Mouse (Mus musculus): ENCODE results near the gene Zic4. TPM values are rescaled to one million over a fixed set of nuclear protein-coding genes. Genes with fewer than 3 reads are reported as not detected.

The Zic4 gene
- polyA plus RNA-seq, 1 experiment from 2014 or later, result not detected

DNA sequence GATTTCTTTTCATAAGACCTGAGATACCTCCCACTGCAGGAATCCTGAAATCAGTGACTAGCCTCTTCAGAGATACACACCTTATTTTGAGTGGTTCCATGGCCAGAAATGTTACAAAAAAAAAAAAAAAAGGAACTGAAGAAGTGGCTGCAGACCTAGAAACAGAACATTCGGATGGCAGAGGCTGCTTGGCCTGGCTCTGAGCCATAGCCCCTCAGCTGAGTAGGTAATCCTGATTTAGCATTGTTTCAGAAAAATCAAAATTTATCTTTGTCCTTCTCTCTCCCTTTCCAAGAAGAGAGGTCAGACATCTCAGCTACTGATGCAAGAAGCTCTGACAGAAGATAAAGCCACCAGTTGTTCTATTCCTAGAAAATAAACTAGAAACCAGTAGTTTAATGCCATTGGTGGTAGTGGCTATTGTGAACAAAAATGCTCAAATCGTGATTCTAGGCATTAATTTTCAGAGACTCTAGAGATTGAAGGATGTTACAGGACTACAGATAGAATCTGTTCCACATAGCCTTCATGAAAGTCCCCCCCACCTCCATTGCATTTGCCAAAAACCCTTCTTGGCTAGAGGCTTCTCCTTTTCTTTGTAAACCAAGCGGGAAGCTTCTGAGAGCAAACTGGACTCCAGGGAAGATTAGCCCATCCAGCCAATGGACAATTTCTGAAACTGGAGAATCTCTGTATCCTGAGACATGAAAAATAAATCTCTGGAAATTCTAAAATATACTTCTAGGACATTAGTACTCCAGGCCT is 11.8 kb downstream of the Zic4 start:
- H3K27me3 ChIP-seq (replicated peaks; ENCODE audit: control insufficient read depth, insufficient read depth, low read length), result peaks cover 92% of the 10 kb centered on the region
- H3K4me2 ChIP-seq, result no peak overlapping the region
- no peak overlapping the region for H3K27ac ChIP-seq (ENCODE audit: low read depth, low read length)
- 24% methylated on average over 3 of the region's 3 CpGs for WGBS
- peak; percentile 14 for DNase-seq (ENCODE audit: low spot score)
- H3K4me1 ChIP-seq (replicated peaks; ENCODE audit: control insufficient read depth, insufficient read depth, low read length), result no peaks in the 10 kb centered on the region
- no peak for ATAC-seq (replicated peaks; ENCODE audit: low FRiP score)
- no peaks in the 10 kb centered on the region for H3K36me3 ChIP-seq (ENCODE audit: control insufficient read depth, insufficient read depth, low read length)
- no peak overlapping the region for H3K4me3 ChIP-seq (ENCODE audit: low read depth, low read length)
- no peaks in the 10 kb centered on the region for H3K9me3 ChIP-seq (ENCODE audit: control insufficient read depth, low read length)
- no peak overlapping the region for H3K9ac ChIP-seq (ENCODE audit: low read depth, low read length)

DNA sequence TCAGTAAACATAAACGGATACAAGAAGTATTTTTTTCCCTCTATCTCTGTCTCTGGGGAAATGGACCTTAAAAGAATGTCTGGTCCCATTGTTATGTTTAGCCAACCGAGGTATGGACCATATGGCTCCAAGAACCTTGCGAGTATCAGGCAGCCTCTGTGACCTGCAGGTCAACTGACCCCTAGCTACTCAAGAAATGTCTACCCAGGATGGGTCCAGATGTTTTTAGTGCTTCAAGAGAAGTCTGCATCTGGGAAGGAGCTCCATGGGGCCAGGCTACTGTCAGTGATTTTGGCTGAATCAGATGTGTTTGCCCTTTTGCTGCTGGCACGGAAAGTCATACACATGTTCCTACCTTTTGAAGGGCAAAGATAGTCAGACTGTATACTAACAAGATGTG is 12.5 kb downstream of the Zic4 start:
- no peak for ATAC-seq (replicated peaks; ENCODE audit: low FRiP score)
- no peaks in the 10 kb centered on the region for H3K36me3 ChIP-seq (ENCODE audit: control insufficient read depth, insufficient read depth, low read length)
- no peak overlapping the region for H3K27ac ChIP-seq (ENCODE audit: low read depth, low read length)
- DNase-seq (ENCODE audit: low spot score), result peak; percentile 22
- 19% methylated on average over 4 of the region's 4 CpGs for WGBS
- no peaks in the 10 kb centered on the region for H3K4me1 ChIP-seq (replicated peaks; ENCODE audit: control insufficient read depth, insufficient read depth, low read length)
- H3K4me2 ChIP-seq, result no peak overlapping the region
- no peak overlapping the region for H3K9ac ChIP-seq (ENCODE audit: low read depth, low read length)
- peaks cover 92% of the 10 kb centered on the region for H3K27me3 ChIP-seq (replicated peaks; ENCODE audit: control insufficient read depth, insufficient read depth, low read length)
- H3K9me3 ChIP-seq (ENCODE audit: control insufficient read depth, low read length), result no peaks in the 10 kb centered on the region
- H3K4me3 ChIP-seq (ENCODE audit: low read depth, low read length), result no peak overlapping the region

DNA sequence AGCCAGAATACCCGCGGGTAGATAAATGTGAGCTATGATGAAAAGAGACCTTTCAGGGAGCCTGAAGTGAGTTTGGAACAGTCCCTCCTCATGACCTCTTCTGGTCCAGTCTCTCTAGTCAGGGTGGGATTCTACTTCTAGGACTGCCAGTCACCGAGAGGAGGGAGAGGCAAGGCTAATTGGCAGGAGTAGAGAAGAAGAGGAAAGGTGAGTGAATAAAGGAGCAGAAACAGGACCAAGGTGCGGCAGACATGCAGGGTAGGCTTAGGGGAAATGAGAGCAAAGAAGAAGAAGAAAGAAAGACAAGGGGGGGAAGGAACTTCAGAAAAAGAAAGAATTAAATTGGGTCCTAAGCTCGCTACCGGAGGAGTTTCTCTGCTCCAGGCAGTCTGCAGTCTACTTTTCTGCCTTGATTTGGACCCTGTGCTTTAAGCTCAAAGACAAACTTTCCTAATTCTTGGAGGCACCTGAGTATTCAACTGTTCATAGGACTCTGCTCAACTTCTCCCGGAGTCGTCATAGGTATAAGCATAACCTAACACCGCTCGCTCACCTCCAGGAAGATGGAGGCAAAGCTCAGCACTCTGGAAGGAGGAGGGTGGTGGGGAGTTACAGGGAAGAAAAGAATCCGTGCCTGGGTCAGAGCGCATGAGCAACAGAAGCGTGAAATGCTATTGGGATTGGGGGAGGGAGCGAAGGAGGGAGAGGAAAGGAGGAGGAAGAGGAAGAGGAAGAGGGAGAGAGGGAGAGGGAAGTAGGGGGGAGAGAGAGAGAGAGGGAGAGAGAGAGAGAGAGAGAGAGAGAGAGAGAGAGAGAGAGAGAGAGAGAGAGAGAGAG is 15.0 kb downstream of the Zic4 start:
- Histone ChIP-seq H3K27me3 (replicated peaks; ENCODE audit: control insufficient read depth, insufficient read depth, low read length) (peaks cover 93% of the 10 kb centered on the region), H3K4me2 (no peak overlapping the region), H3K9me3 (ENCODE audit: control insufficient read depth, low read length) (no peaks in the 10 kb centered on the region), H3K27ac (ENCODE audit: low read depth, low read length) (no peak overlapping the region), H3K36me3 (ENCODE audit: control insufficient read depth, insufficient read depth, low read length) (no peaks in the 10 kb centered on the region), H3K9ac (ENCODE audit: low read depth, low read length) (no peak overlapping the region), H3K4me3 (ENCODE audit: low read depth, low read length) (no peak overlapping the region), H3K4me1 (replicated peaks; ENCODE audit: control insufficient read depth, insufficient read depth, low read length) (no peaks in the 10 kb centered on the region)
- ATAC-seq (replicated peaks; ENCODE audit: low FRiP score) (no peak), DNase-seq (ENCODE audit: low spot score) (peak; percentile 23)
- WGBS, result 4% methylated on average over 14 of the region's 14 CpGs

DNA sequence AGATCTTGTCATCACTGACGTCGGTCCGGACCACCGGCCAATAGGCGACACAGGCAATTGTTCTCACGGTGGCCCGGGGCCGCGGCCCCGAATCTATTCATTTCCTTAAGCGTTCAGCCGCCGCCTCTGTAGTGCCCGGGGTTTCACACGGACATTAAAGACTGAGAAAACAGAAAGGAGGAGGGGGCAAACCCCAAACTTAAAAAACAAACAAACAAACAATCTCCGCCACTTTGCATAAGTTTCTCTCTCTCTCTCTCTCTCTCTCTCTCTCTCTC is 15.6 kb downstream of the Zic4 start:
- Histone ChIP-seq H3K9ac (ENCODE audit: low read depth, low read length) (no peak overlapping the region), H3K9me3 (ENCODE audit: control insufficient read depth, low read length) (no peaks in the 10 kb centered on the region), H3K4me1 (replicated peaks; ENCODE audit: control insufficient read depth, insufficient read depth, low read length) (no peaks in the 10 kb centered on the region), H3K4me3 (ENCODE audit: low read depth, low read length) (no peak overlapping the region), H3K27ac (ENCODE audit: low read depth, low read length) (no peak overlapping the region), H3K4me2 (no peak overlapping the region), H3K36me3 (ENCODE audit: control insufficient read depth, insufficient read depth, low read length) (no peaks in the 10 kb centered on the region), H3K27me3 (replicated peaks; ENCODE audit: control insufficient read depth, insufficient read depth, low read length) (peaks cover 94% of the 10 kb centered on the region)
- ATAC-seq (replicated peaks; ENCODE audit: low FRiP score) (no peak), DNase-seq (ENCODE audit: low spot score) (peak; percentile 23)
- 1% methylated on average over 16 of the region's 16 CpGs for WGBS

DNA sequence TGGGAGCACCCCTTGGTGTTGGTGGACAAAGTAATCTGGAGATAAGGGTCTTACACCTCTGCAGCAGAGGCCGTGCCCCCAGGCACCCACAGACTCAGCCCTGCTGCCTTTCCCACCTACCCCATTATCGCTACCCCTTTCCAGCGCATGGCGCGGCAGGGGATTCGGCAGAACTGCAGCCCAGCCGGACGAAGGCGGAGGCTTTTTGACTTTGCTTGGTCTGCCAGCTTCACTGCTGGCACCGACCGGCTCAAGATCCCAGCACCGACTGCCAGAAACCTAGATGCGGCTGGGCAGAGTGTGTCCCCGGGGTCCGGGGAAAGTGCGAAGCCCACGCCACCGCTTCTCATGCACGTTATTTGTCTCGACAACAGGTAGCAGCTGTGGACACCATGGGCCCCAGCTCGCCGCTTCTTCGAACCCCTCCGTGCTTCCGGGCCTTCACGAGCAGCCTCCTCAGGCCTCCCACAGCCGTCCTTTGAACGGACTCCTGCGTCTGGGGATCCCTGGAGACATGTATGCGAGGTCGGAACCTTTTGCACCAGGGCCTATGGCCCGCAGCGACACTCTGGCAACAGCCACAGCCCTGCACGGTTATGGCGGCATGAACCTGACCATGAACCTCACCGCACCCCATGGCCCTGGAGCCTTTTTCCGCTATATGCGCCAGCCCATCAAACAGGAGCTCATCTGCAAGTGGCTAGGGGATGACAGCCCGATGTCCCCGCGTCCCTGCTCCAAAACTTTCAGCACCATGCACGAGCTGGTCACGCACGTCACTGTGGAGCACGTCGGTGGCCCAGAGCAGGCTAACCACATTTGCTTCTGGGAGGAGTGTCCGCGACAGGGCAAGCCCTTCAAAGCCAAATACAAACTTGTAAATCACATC is 16.4 kb downstream of the Zic4 start:
- H3K4me3 ChIP-seq (ENCODE audit: low read depth, low read length), result no peak overlapping the region
- H3K4me1 ChIP-seq (replicated peaks; ENCODE audit: control insufficient read depth, insufficient read depth, low read length), result no peaks in the 10 kb centered on the region
- 3% methylated on average over 48 of the region's 48 CpGs for WGBS
- no peaks in the 10 kb centered on the region for H3K36me3 ChIP-seq (ENCODE audit: control insufficient read depth, insufficient read depth, low read length)
- no peak overlapping the region for H3K9ac ChIP-seq (ENCODE audit: low read depth, low read length)
- ATAC-seq (replicated peaks; ENCODE audit: low FRiP score) (no peak), DNase-seq (ENCODE audit: low spot score) (peak; percentile 32)
- no peaks in the 10 kb centered on the region for H3K9me3 ChIP-seq (ENCODE audit: control insufficient read depth, low read length)
- H3K27ac ChIP-seq (ENCODE audit: low read depth, low read length), result no peak overlapping the region
- H3K27me3 ChIP-seq (replicated peaks; ENCODE audit: control insufficient read depth, insufficient read depth, low read length), result peaks cover 98% of the 10 kb centered on the region
- no peak overlapping the region for H3K4me2 ChIP-seq

DNA sequence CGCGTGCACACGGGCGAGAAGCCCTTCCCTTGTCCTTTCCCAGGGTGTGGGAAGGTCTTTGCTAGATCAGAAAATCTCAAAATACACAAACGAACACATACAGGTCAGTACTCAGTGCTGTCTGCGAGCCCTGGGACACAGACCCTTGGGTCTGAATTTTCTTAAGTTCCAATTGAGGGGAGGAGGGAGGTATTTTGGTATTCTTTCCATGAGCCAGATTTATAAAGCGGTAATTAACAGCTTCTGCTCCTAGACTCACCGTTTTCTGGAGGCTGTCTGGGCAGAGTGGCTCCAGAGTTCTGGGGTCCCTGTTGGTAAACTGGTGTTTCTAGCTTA is 17.1 kb downstream of the Zic4 start:
- WGBS, result under 1% methylated on average over 8 of the region's 8 CpGs
- Histone ChIP-seq H3K9ac (ENCODE audit: low read depth, low read length) (no peak overlapping the region), H3K36me3 (ENCODE audit: control insufficient read depth, insufficient read depth, low read length) (no peaks in the 10 kb centered on the region), H3K9me3 (ENCODE audit: control insufficient read depth, low read length) (no peaks in the 10 kb centered on the region), H3K27me3 (replicated peaks; ENCODE audit: control insufficient read depth, insufficient read depth, low read length) (peaks cover 98% of the 10 kb centered on the region), H3K4me2 (no peak overlapping the region), H3K4me1 (replicated peaks; ENCODE audit: control insufficient read depth, insufficient read depth, low read length) (no peaks in the 10 kb centered on the region), H3K4me3 (ENCODE audit: low read depth, low read length) (no peak overlapping the region), H3K27ac (ENCODE audit: low read depth, low read length) (no peak overlapping the region)
- DNase-seq (ENCODE audit: low spot score), result no peak
- no peak for ATAC-seq (replicated peaks; ENCODE audit: low FRiP score)

DNA sequence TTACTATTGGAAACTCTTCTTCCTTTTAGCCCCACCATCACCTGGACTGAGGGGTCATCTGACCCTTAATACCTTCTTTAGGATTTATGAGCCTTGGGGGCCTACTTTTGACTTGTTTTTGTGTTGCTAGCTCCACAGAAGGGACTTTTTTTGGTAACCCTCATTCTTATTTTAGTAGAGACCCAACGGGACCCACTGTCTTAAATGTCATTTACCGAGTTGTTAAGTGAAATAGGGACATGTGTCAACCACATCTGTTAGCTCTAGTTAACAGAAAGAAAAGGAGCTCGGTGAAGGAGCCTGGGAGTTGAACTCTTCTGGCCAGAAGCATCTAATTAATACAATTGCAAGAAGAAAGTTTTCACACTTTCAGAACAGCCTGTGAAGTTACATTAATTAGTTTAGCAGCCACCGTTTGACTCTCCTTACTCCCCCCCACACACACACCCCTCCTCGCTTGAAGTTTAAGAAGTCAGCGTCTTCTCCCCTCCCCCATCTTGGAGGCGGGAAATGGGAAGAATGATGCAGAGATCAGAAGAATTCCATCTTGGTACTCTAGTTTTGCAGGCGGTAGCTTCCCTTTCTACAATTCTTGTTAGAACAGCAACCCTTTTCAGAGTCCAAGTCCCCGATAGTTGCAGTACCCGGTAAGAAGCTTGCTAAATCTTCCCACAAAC is 17.7 kb downstream of the Zic4 start:
- Histone ChIP-seq H3K4me1 (replicated peaks; ENCODE audit: control insufficient read depth, insufficient read depth, low read length) (no peaks in the 10 kb centered on the region), H3K9ac (ENCODE audit: low read depth, low read length) (no peak overlapping the region), H3K27ac (ENCODE audit: low read depth, low read length) (no peak overlapping the region), H3K9me3 (ENCODE audit: control insufficient read depth, low read length) (no peaks in the 10 kb centered on the region), H3K4me3 (ENCODE audit: low read depth, low read length) (no peak overlapping the region), H3K36me3 (ENCODE audit: control insufficient read depth, insufficient read depth, low read length) (no peaks in the 10 kb centered on the region), H3K27me3 (replicated peaks; ENCODE audit: control insufficient read depth, insufficient read depth, low read length) (peaks cover 99% of the 10 kb centered on the region), H3K4me2 (no peak overlapping the region)
- DNase-seq (ENCODE audit: low spot score), result peak; percentile 27
- ATAC-seq (replicated peaks; ENCODE audit: low FRiP score), result no peak
- 3% methylated on average over 10 of the region's 10 CpGs for WGBS

DNA sequence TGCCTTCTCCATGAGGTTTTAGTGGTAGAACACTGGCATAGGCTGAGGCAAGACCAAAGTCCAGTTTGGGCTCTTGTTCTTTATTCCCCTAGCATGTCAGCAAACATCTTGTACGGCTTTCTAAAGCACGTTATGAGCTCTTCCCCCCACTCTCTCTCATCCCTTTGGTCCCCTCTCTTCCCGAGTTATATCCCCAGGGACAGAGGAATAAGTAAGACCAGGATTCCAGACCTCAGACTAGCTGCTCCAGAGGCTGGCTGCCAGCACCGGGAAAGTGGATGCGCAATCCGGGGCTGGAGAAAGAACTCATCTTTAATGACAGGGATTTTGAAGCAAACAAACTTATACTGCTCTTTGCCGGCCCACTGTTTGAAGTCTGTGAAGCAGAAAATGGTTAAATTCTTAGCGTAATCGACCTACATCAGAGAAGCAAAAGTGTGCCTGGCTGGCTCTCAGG is 18.3 kb downstream of the Zic4 start:
- H3K27ac ChIP-seq (ENCODE audit: low read depth, low read length), result no peak overlapping the region
- no peaks in the 10 kb centered on the region for H3K9me3 ChIP-seq (ENCODE audit: control insufficient read depth, low read length)
- no peak overlapping the region for H3K4me3 ChIP-seq (ENCODE audit: low read depth, low read length)
- H3K36me3 ChIP-seq (ENCODE audit: control insufficient read depth, insufficient read depth, low read length), result no peaks in the 10 kb centered on the region
- H3K4me2 ChIP-seq, result no peak overlapping the region
- H3K9ac ChIP-seq (ENCODE audit: low read depth, low read length), result no peak overlapping the region
- H3K27me3 ChIP-seq (replicated peaks; ENCODE audit: control insufficient read depth, insufficient read depth, low read length), result peaks cover 100% of the 10 kb centered on the region
- no peaks in the 10 kb centered on the region for H3K4me1 ChIP-seq (replicated peaks; ENCODE audit: control insufficient read depth, insufficient read depth, low read length)
- DNase-seq (ENCODE audit: low spot score) (peak; percentile 32), ATAC-seq (replicated peaks; ENCODE audit: low FRiP score) (no peak)
- 3% methylated on average over 9 of the region's 9 CpGs for WGBS
